Mouse (Mus musculus) heart, adult 2 months (tissue): ENCODE data around the gene Lrp5. TPM values are rescaled to one million over a fixed set of nuclear protein-coding genes. Genes with fewer than 3 reads are reported as not detected.
"Not testable (repeated sequence)": the region's sequence is repeated elsewhere in the genome, so short reads cannot be mapped to it uniquely, and the experiment has no call there.

Experiments
- DNase-seq, 2 experiments: peaks; one replicate each; pipeline ENCODE4 v3.0.0; 2021
- H3K27ac ChIP-seq: fragments of 200-600 bp; 2 replicates; pipeline ENCODE4 v1.8.1; 2022
- H3K27me3 ChIP-seq: fragments of 200-500 bp; 2 replicates; pipeline ENCODE4 v1.6.1; 2012; ENCODE audit warnings: mild to moderate bottlenecking, low read length, inconsistent platforms, mixed read lengths; ENCODE audit not compliant: control insufficient read depth, insufficient read depth
- H3K36me3 ChIP-seq: fragments of 200-500 bp; 2 replicates; pipeline ENCODE4 v1.6.1; 2012; ENCODE audit warnings: low read length, inconsistent platforms; ENCODE audit not compliant: control insufficient read depth, insufficient read depth
- H3K4me1 ChIP-seq: fragments of 200-500 bp; 2 replicates; pipeline ENCODE4 v1.6.1; 2011; ENCODE audit warnings: low read length; ENCODE audit not compliant: control insufficient read depth, insufficient read depth
- H3K4me3 ChIP-seq: fragments of 200-600 bp; 2 replicates; pipeline ENCODE4 v1.8.1; 2022
- H3K79me2 ChIP-seq: fragments of 200-500 bp; replicated peaks from 2 replicates; pipeline ENCODE4 v1.6.1; 2012; ENCODE audit warnings: mild to moderate bottlenecking, inconsistent platforms, low read length, moderate library complexity, mixed read lengths; ENCODE audit not compliant: control insufficient read depth, insufficient read depth
- H3K9ac ChIP-seq: fragments of 200-500 bp; 2 replicates; pipeline ENCODE4 v1.6.1; 2012; ENCODE audit warnings: low read depth, mild to moderate bottlenecking, control low read depth, inconsistent platforms, low read length, mixed read lengths
- CTCF ChIP-seq: fragments of 200-600 bp; IDR thresholded peaks from 2 replicates; pipeline ENCODE4 v1.8.1; 2022; ENCODE audit warnings: antibody characterized with exemption, mild to moderate bottlenecking, moderate library complexity
- EP300 ChIP-seq: fragments of 200-500 bp; IDR thresholded peaks from 2 replicates; pipeline ENCODE4 v1.6.1; 2011; ENCODE audit warnings: low read depth, low read length, control low read depth; ENCODE audit not compliant: insufficient read depth
- POLR2A ChIP-seq: fragments of 200-500 bp; IDR thresholded peaks from 2 replicates; pipeline ENCODE4 v1.6.1; 2011; ENCODE audit warnings: mild to moderate bottlenecking, low read depth, low read length, control low read depth; ENCODE audit not compliant: insufficient read depth
- WGBS: fragments of 180-500 bp; shearing (Covaris S2); methylation state at CpG from one replicate; pipeline ENCODE4 v1.1.7; 2018; 5-methylcytosine and 5-hydroxymethylcytosine counted together
- intact Hi-C: fragments of 180-260 bp; cut with DNase I; formaldehyde crosslinking; loops from one replicate; pipeline ENCODE4 v1.15.1; 2025
- polyA plus RNA-seq: library from polyadenylated mRNA; depleted of rRNA; stranded (reverse); fragments of >200 nt; gene quantifications from 2 replicates; pipeline ENCODE4 v1.2.3, GENCODE M21; 2012
- total RNA-seq, 2 experiments: library from RNA; stranded (reverse); gene quantifications; 2 replicates each; pipeline ENCODE4 v1.2.3; 2021

Lrp5 gene
- total and polyA plus RNA-seq, 3 experiments = 36.3 to 56.5 (median 52.2) TPM

DNA sequence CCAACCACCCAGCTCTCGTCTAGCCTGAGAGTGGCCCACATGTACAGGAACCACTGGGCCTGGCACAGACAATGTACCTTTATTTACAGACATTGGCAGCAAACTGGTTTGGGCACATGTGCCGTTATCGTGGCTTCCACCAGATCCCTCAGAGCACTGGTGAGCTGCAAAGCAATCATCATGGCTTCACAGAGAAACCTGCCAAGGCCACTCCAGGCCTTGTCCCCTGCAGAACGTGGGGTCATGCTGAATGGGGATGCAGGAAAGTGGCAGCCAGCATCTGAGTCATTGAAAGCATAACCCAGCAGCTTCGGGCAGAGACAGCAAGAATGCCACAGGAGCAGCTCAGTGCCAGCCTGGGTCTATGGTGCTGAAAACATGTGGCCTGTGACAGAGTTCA, 92.0 kb downstream of the Lrp5 start:
- TF ChIP-seq EP300 (no peak), CTCF (no peak)

DNA sequence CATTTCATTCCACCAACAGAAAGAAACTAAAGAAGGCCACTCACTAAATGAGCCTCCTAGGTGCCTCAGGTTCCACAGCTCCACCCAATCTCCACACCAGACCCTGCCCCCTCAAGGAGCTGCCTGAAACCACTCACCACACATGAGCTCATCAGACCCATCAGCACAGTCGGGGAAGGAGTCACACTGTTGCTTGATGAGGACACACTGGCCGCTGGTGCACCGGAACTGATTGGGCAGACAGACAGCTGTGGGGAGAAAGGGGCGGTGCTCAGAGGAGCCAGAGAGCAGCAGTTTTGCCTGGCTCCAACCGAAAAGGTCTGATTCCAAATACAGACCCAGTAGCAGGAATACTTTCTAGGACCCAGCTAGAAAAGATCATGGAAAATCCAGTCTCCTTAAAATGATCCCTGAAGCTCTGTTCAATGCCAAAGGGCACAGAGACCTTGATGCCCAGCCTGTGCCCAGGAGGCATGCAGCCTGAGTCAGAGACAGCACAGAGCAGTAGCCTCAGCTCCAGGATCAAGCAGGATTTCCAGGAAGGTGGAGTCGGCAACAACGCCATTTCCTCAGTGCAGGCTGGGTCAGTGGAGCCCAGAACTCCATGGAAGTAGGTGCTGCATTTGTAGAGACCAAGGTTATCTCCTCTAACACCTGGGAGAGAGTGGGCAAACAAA, 92.8 kb downstream of the Lrp5 start:
- no peak for DNase-seq
- Histone ChIP-seq H3K4me3 (no peak overlapping the region), H3K4me1 (no peaks in the 10 kb centered on the region), H3K79me2 (no peaks in the 10 kb centered on the region), H3K9ac (no peak overlapping the region), H3K27ac (no peak overlapping the region), H3K36me3 (no peaks in the 10 kb centered on the region), H3K27me3 (no peaks in the 10 kb centered on the region)
- TF ChIP-seq POLR2A (no peak), CTCF (no peak), EP300 (no peak)
- intact Hi-C loops = no loop called here
- 76% methylated on average over 7 of the region's 7 CpGs for WGBS

More for the DNA sequence above, 92.0 kb downstream of the Lrp5 start:
- DNase-seq = no peak
- Histone ChIP-seq H3K27me3 (no peaks in the 10 kb centered on the region), H3K36me3 (no peaks in the 10 kb centered on the region), H3K4me3 (no peak overlapping the region), H3K4me1 (no peaks in the 10 kb centered on the region), H3K79me2 (no peaks in the 10 kb centered on the region), H3K27ac (no peak overlapping the region), H3K9ac (no peak overlapping the region)
- intact Hi-C loops = no loop called here
- WGBS = 62% methylated on average over 5 of the region's 5 CpGs

DNA sequence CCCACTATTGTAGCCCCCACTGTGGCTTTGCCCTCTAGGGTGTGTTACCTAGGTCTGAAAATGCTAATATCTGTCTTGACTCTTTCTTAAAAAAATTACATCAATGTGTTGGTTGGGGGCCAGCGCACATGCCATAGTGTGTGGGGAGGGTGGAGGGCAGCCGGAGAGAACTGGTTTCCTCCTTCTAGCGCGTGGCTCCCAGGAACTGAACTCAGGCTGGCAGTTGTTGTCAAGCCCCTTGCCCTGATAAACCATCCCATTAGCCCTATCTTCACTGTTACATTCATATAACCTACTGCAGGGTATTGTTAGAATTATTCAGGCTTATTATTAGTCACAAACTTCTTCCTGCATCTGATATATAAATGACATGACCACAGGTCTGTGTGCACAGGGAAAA, 96.4 kb downstream of the Lrp5 start:
- TF ChIP-seq POLR2A = no peak
- no peak for TF ChIP-seq EP300
- no peak for TF ChIP-seq CTCF
- Histone ChIP-seq H3K27ac (no peak overlapping the region), H3K27me3 (no peaks in the 10 kb centered on the region), H3K4me1 (no peaks in the 10 kb centered on the region), H3K79me2 (no peaks in the 10 kb centered on the region), H3K4me3 (no peak overlapping the region), H3K9ac (no peak overlapping the region), H3K36me3 (no peaks in the 10 kb centered on the region)
- WGBS = 88% methylated on average over 4 of the region's 4 CpGs
- DNase-seq = no peak
- intact Hi-C loops = no loop called here

DNA sequence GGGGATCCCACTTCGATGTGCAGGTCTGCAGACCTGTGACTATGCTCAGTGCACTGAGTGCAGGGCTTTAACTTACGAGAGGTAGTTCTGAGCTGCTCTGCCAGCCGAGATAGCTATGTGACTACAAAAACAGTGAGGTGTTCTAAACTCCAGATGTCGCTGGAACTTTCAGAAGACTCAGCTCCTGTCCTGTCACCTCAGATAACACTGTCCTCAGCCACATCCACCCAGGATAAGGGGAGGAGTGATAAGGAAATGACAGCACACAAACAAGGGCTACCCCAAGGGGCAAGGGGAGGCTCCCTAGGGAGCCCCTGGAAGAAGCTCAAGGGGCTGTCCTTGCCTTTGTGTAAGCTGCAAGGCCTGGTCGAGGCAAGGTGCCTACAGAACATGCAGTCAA, 96.8 kb downstream of the Lrp5 start:
- TF ChIP-seq POLR2A = no peak
- no peak for TF ChIP-seq CTCF
- no peak for TF ChIP-seq EP300
- 57% methylated on average over 5 of the region's 5 CpGs for WGBS
- H3K79me2 ChIP-seq = no peaks in the 10 kb centered on the region
- H3K4me3 ChIP-seq = no peak overlapping the region
- no peaks in the 10 kb centered on the region for H3K36me3 ChIP-seq
- intact Hi-C loops = no loop called here
- no peak overlapping the region for H3K9ac ChIP-seq
- H3K4me1 ChIP-seq = no peaks in the 10 kb centered on the region
- H3K27me3 ChIP-seq = no peaks in the 10 kb centered on the region
- no peak overlapping the region for H3K27ac ChIP-seq
- DNase-seq = no peak

DNA sequence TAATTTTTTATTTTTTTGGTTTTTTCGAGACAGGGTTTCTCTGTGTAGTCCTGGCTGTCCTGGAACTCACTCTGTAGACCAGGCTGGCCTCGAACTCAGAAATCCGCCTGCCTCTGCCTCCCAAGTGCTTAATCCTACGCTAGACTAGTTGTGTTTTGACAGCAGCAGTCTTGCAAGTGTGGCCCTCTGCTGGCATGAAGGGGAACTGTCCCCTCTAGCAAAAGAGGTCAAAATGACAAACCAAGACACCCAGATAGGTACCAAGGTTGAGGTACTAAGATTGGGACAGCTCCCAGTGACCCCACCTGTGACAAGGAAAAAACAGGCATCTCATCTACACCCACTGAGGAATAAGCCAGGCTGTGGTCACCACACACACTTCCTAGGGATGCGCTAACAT, 98.6 kb downstream of the Lrp5 start:
- H3K9ac ChIP-seq, H3K27ac ChIP-seq, H3K79me2 ChIP-seq, DNase-seq, H3K4me3 ChIP-seq, H3K27me3 ChIP-seq, H3K36me3 ChIP-seq, H3K4me1 ChIP-seq, intact Hi-C loops: not testable (repeated sequence)
- 90% methylated on average over 5 of the region's 5 CpGs for WGBS
- TF ChIP-seq CTCF = peak; percentile 76

DNA sequence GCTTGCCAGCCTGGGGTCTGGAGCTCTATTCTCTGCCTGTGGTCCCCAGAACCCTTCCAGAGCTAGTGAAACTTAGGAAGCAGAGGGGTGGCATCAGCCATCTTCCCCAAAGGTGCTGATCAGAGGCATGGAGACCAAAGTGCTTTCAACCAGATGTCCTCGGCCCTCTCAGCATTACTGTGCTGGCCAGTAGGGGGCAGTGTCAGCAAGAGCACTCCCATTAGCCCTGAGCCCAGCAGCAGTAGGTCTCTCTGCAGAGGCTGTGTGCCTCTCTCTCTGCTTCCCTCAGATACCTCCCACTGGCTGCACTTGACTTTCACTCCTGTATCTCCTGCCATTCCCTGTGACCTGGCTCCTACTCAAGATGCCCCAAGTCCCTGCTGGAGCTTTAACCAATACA, 99.8 kb downstream of the Lrp5 start:
- TF ChIP-seq POLR2A (no peak), CTCF (peak; percentile 89), EP300 (no peak)
- no peak overlapping the region for H3K4me3 ChIP-seq
- no peaks in the 10 kb centered on the region for H3K27me3 ChIP-seq
- H3K27ac ChIP-seq = no peak overlapping the region
- no peaks in the 10 kb centered on the region for H3K79me2 ChIP-seq
- H3K36me3 ChIP-seq = no peaks in the 10 kb centered on the region
- H3K9ac ChIP-seq = no peak overlapping the region
- intact Hi-C loops = no loop called here
- H3K4me1 ChIP-seq = no peaks in the 10 kb centered on the region
- peak; percentile 47 to 71 for DNase-seq
- whole genome bisulfite sequencing = 37% methylated on average over 1 of the region's 1 CpGs
